Mouse (Mus musculus): ENCODE measurements around the gene Rnf214.

GRCm38 (mm10) chr9:45843007-45843406, 63.7 kb downstream of the Rnf214 start:
- no peak for TF ChIP-seq CTCF (IDR thresholded peaks at IDR 0.05 in 2 of 3, conservative IDR thresholded peaks at IDR 0.05 in 1 of 3; ENCODE audit: control insufficient read depth in 1 of 3, insufficient read depth in 1 of 3, low read depth in 2 of 3, low read length in 3 of 3, poor library complexity in 1 of 3, severe bottlenecking in 1 of 3)
- TF ChIP-seq ZC3H11A (IDR thresholded peaks at IDR 0.05; ENCODE audit: low read depth, low read length) = no peak
- no peak for TF ChIP-seq POLR2A (IDR thresholded peaks at IDR 0.05; ENCODE audit: control insufficient read depth in 1 of 2, insufficient read depth in 1 of 2, low read depth in 1 of 2, low read length in 2 of 2, poor library complexity in 1 of 2)
- no peak for TF ChIP-seq USF2 (IDR thresholded peaks at IDR 0.05; ENCODE audit: borderline replicate concordance in 1 of 2, insufficient read depth in 1 of 2, low read depth in 1 of 2, low read length in 2 of 2)
- no peak for TF ChIP-seq SMC3 (IDR thresholded peaks at IDR 0.05; ENCODE audit: low read depth, low read length)
- TF ChIP-seq GATA1 (IDR thresholded peaks at IDR 0.05; ENCODE audit: low read depth, low read length) = no peak
- no peak for TF ChIP-seq RCOR1 (IDR thresholded peaks at IDR 0.05; ENCODE audit: low read depth, low read length)
- no peak for TF ChIP-seq TBP (IDR thresholded peaks at IDR 0.05; ENCODE audit: low read depth, low read length)
- no peak for TF ChIP-seq UBTF (IDR thresholded peaks at IDR 0.05; ENCODE audit: borderline replicate concordance, insufficient read depth, low read depth, low read length)
